Mouse (Mus musculus): ENCODE measurements at regions not wholly inside any gene's neighbourhood (a gene's known extent, or its start where the extent isn't known, plus 50 kb on each side); places are given as distances from the start of the nearest gene placed in this dataset.

- no peak for TF ChIP-seq POLR2A (IDR thresholded peaks at IDR 0.05; ENCODE audit: extremely low read depth, insufficient read depth, low read length)
- peak; percentile 28; the same call in 1 of the 2 replicates for TF ChIP-seq CTCF (IDR thresholded peaks at IDR 0.05; ENCODE audit: extremely low read depth, insufficient read depth, low read length)
Measured at GRCm38 (mm10) chr3:19888405-19888804, 68.4 kb upstream of the Cp start.
